Mouse (Mus musculus) hindbrain, embryonic 15.5 days (tissue): ENCODE measurements around the gene Tdrd3. TPM values are rescaled to one million over a fixed set of nuclear protein-coding genes. Genes with fewer than 3 reads are reported as not detected.

Experiments used
- ATAC-seq: fragments of 200-750 bp; cut with Nextera tagmentation; 2 replicates; pipeline ENCODE4 v1.8.0; 2017; ENCODE audit warnings: low read depth, moderate number of reproducible peaks, moderate TSS enrichment; ENCODE audit not compliant: low FRiP score
- H3K27ac ChIP-seq: fragments of 300-500 bp; sonication (generic); replicated peaks from 2 replicates; pipeline ENCODE4 v1.5.1; 2015; ENCODE audit warnings: mild to moderate bottlenecking, inconsistent platforms
- H3K27me3 ChIP-seq: fragments of 300-500 bp; sonication (generic); 2 replicates; pipeline ENCODE4 v1.6.1; 2015; ENCODE audit warnings: control low read depth, inconsistent platforms
- H3K36me3 ChIP-seq: fragments of 300-500 bp; sonication (generic); 2 replicates; pipeline ENCODE4 v1.6.1; 2015; ENCODE audit warnings: control low read depth, inconsistent platforms
- H3K4me1 ChIP-seq: fragments of 300-500 bp; sonication (generic); replicated peaks from 2 replicates; pipeline ENCODE4 v1.6.1; 2015; ENCODE audit warnings: control low read depth, inconsistent platforms
- H3K4me2 ChIP-seq: fragments of 300-500 bp; sonication (generic); 2 replicates; pipeline ENCODE4 v1.6.1; 2015; ENCODE audit warnings: moderate library complexity, mild to moderate bottlenecking, inconsistent platforms
- H3K4me3 ChIP-seq: fragments of 300-500 bp; sonication (generic); 2 replicates; pipeline ENCODE4 v1.5.1; 2015; ENCODE audit warnings: mild to moderate bottlenecking, inconsistent platforms
- H3K9ac ChIP-seq: fragments of 300-500 bp; sonication (generic); 2 replicates; pipeline ENCODE4 v1.6.1; 2015; ENCODE audit warnings: inconsistent platforms
- H3K9me3 ChIP-seq: fragments of 300-500 bp; sonication (generic); 2 replicates; pipeline ENCODE4 v1.6.1; 2016; ENCODE audit warnings: control low read depth, inconsistent platforms
- WGBS: fragments of 180-500 bp; shearing (Covaris S2); methylation state at CpG from one replicate; pipeline ENCODE4 v1.1.7; 2015; 5-methylcytosine and 5-hydroxymethylcytosine counted together
- polyA plus RNA-seq: library from polyadenylated mRNA; unstranded; fragments of >200 nt; fragmentation: Nextera tagmentation; extraction: Ambion mirVana; gene quantifications from 2 replicates; pipeline ENCODE4 v1.2.1, GENCODE M21; 2015

Gene Tdrd3
- 39.5 and 42.0 TPM in 2 replicates for polyA plus RNA-seq

- no peaks in the 10 kb centered on the region for H3K9me3 ChIP-seq
- no peaks in the 10 kb centered on the region for H3K27me3 ChIP-seq
- peak; percentile 97 for ATAC-seq
- no peaks in the 10 kb centered on the region for H3K36me3 ChIP-seq
- H3K27ac ChIP-seq: peak within 1 kb of the TSS; percentile 96
- peaks cover 24% of the 10 kb centered on the region for H3K4me1 ChIP-seq
- H3K4me2 ChIP-seq: peak within 1 kb of the TSS; percentile 81
- H3K4me3 ChIP-seq: peak within 1 kb of the TSS; percentile 81
- peak within 1 kb of the TSS; percentile 82 for H3K9ac ChIP-seq
- under 1% methylated on average over 79 of the region's 85 CpGs for WGBS
Measured at GRCm38 (mm10) chr14:87415808-87416721, at the start of gene Tdrd3. Gene Tdrd3 (plus strand): TSS chr14:87416639.

- 57% methylated on average over 3 of the region's 3 CpGs for WGBS
- no peaks in the 10 kb centered on the region for H3K27me3 ChIP-seq
- no peaks in the 10 kb centered on the region for H3K4me1 ChIP-seq
- ATAC-seq: no peak
- no peak overlapping the region for H3K9ac ChIP-seq
- H3K4me3 ChIP-seq: no peak overlapping the region
- H3K36me3 ChIP-seq: no peaks in the 10 kb centered on the region
- no peaks in the 10 kb centered on the region for H3K9me3 ChIP-seq
- no peak overlapping the region for H3K27ac ChIP-seq
- H3K4me2 ChIP-seq: no peak overlapping the region
Measured at GRCm38 (mm10) chr14:87367169-87367568, 49.3 kb upstream of the Tdrd3 start.

GRCm38 (mm10) chr14:87383041-87383440, 33.4 kb upstream of the Tdrd3 start:
- H3K27ac ChIP-seq: no peak overlapping the region
- no peak for ATAC-seq
- no peaks in the 10 kb centered on the region for H3K4me1 ChIP-seq
- no peaks in the 10 kb centered on the region for H3K27me3 ChIP-seq
- H3K9me3 ChIP-seq: no peaks in the 10 kb centered on the region
- no peak overlapping the region for H3K9ac ChIP-seq
- no peaks in the 10 kb centered on the region for H3K36me3 ChIP-seq
- 71% methylated on average over 2 of the region's 2 CpGs for WGBS
- H3K4me2 ChIP-seq: no peak overlapping the region
- H3K4me3 ChIP-seq: no peak overlapping the region

GRCm38 (mm10) chr14:87384288-87385268, 31.9 kb upstream of the Tdrd3 start:
- H3K36me3 ChIP-seq: no peaks in the 10 kb centered on the region
- no peak overlapping the region for H3K9ac ChIP-seq
- H3K4me2 ChIP-seq: no peak overlapping the region
- WGBS: 90% methylated on average over 7 of the region's 7 CpGs
- no peak overlapping the region for H3K27ac ChIP-seq
- no peak for ATAC-seq
- H3K9me3 ChIP-seq: no peaks in the 10 kb centered on the region
- H3K27me3 ChIP-seq: no peaks in the 10 kb centered on the region
- no peak overlapping the region for H3K4me3 ChIP-seq
- no peaks in the 10 kb centered on the region for H3K4me1 ChIP-seq

GRCm38 (mm10) chr14:87393096-87393495, 23.3 kb upstream of the Tdrd3 start:
- no peaks in the 10 kb centered on the region for H3K36me3 ChIP-seq
- H3K9me3 ChIP-seq: no peaks in the 10 kb centered on the region
- no peak overlapping the region for H3K4me2 ChIP-seq
- H3K4me1 ChIP-seq: no peaks in the 10 kb centered on the region
- no peak overlapping the region for H3K4me3 ChIP-seq
- no peak overlapping the region for H3K27ac ChIP-seq
- H3K9ac ChIP-seq: no peak overlapping the region
- ATAC-seq: no peak
- WGBS: 79% methylated on average over 3 of the region's 3 CpGs
- H3K27me3 ChIP-seq: no peaks in the 10 kb centered on the region

GRCm38 (mm10) chr14:87396643-87397042, 19.8 kb upstream of the Tdrd3 start:
- no peak overlapping the region for H3K27ac ChIP-seq
- H3K4me2 ChIP-seq: no peak overlapping the region
- no peaks in the 10 kb centered on the region for H3K4me1 ChIP-seq
- H3K4me3 ChIP-seq: no peak overlapping the region
- no peaks in the 10 kb centered on the region for H3K9me3 ChIP-seq
- no peaks in the 10 kb centered on the region for H3K36me3 ChIP-seq
- no peak overlapping the region for H3K9ac ChIP-seq
- 47% methylated on average over 5 of the region's 5 CpGs for WGBS
- no peaks in the 10 kb centered on the region for H3K27me3 ChIP-seq
- ATAC-seq: no peak

GRCm38 (mm10) chr14:87415486-87415807, 992 bp upstream of the Tdrd3 start:
- no peaks in the 10 kb centered on the region for H3K9me3 ChIP-seq
- no peak for ATAC-seq
- peak overlapping the region; percentile 27; the same call in 1 of the 2 replicates for H3K9ac ChIP-seq
- peak overlapping the region; percentile 81 for H3K4me3 ChIP-seq
- no peaks in the 10 kb centered on the region for H3K36me3 ChIP-seq
- 0 out of 2 replicates have a peak overlapping the region, but pooled peaks have one; percentile 96 for H3K27ac ChIP-seq
- H3K27me3 ChIP-seq: no peaks in the 10 kb centered on the region
- peaks cover 22% of the 10 kb centered on the region for H3K4me1 ChIP-seq
- H3K4me2 ChIP-seq: peak overlapping the region; percentile 81
- WGBS: 2% methylated on average over 11 of the region's 11 CpGs

GRCm38 (mm10) chr14:87416755-87417690, 584 bp downstream of the Tdrd3 start:
- Histone ChIP-seq H3K9ac (peak overlapping the region; percentile 82), H3K4me2 (peak overlapping the region; percentile 81), H3K27ac (peak overlapping the region; percentile 96), H3K9me3 (no peaks in the 10 kb centered on the region), H3K4me3 (peak overlapping the region; percentile 81), H3K27me3 (no peaks in the 10 kb centered on the region), H3K4me1 (peaks cover 26% of the 10 kb centered on the region), H3K36me3 (no peaks in the 10 kb centered on the region)
- WGBS: under 1% methylated on average over 98 of the region's 109 CpGs
- ATAC-seq: peak; percentile 78

- ATAC-seq: no peak
- peak overlapping the region; percentile 82 for H3K9ac ChIP-seq
- peaks cover 26% of the 10 kb centered on the region for H3K4me1 ChIP-seq
- no peaks in the 10 kb centered on the region for H3K9me3 ChIP-seq
- no peaks in the 10 kb centered on the region for H3K36me3 ChIP-seq
- 0% methylated on average over 3 of the region's 3 CpGs for WGBS
- H3K27me3 ChIP-seq: no peaks in the 10 kb centered on the region
- H3K4me3 ChIP-seq: peak overlapping the region; percentile 81
- peak overlapping the region; percentile 81 for H3K4me2 ChIP-seq
- peak overlapping the region; percentile 96 for H3K27ac ChIP-seq
Measured at GRCm38 (mm10) chr14:87417691-87418070, 1.2 kb downstream of the Tdrd3 start.

GRCm38 (mm10) chr14:87419740-87420139, 3.3 kb downstream of the Tdrd3 start:
- H3K9me3 ChIP-seq: no peaks in the 10 kb centered on the region
- no peaks in the 10 kb centered on the region for H3K36me3 ChIP-seq
- H3K4me3 ChIP-seq: no peak overlapping the region
- peaks cover 26% of the 10 kb centered on the region for H3K4me1 ChIP-seq
- no peaks in the 10 kb centered on the region for H3K27me3 ChIP-seq
- ATAC-seq: no peak
- H3K4me2 ChIP-seq: no peak overlapping the region
- WGBS: 92% methylated on average over 2 of the region's 2 CpGs
- H3K9ac ChIP-seq: no peak overlapping the region
- H3K27ac ChIP-seq: no peak overlapping the region

GRCm38 (mm10) chr14:87420576-87420975, 4.1 kb downstream of the Tdrd3 start:
- no peaks in the 10 kb centered on the region for H3K36me3 ChIP-seq
- no peaks in the 10 kb centered on the region for H3K27me3 ChIP-seq
- no peak overlapping the region for H3K27ac ChIP-seq
- WGBS: 86% methylated on average over 4 of the region's 4 CpGs
- H3K4me3 ChIP-seq: no peak overlapping the region
- no peak for ATAC-seq
- peaks cover 22% of the 10 kb centered on the region for H3K4me1 ChIP-seq
- no peak overlapping the region for H3K4me2 ChIP-seq
- H3K9me3 ChIP-seq: no peaks in the 10 kb centered on the region
- H3K9ac ChIP-seq: no peak overlapping the region
